ENCODE assay signal across 31 mouse cellular contexts in the genomic region with DNA sequence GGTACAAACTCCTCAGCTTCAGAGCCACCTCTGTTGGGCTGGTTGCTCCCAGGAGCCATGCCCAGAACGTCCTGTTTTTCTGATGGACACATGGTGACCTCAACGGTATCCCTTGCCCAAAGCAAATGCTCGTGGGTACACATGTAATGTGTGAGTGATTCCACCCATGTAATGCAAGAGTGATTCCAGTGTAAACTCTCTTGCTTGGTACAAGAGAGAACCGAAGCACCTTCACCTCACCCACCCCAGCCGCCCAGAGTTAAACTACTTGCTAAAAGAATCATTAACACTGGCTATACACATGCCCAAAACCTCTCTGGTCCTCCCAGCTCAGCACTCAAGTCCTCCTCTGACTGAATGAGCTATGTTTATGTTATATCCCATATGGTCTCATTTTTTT.
"Had no signal": no experiment of that assay in that cellular context is flagged by ENCODE, and none has a peak within 500 bp of the region (broad histone marks: within the 10 kb centered on the region; RNA-seq: fewer than 3 reads in every experiment).

No protein-coding gene starts in this region.

- DNase-seq: heart, adult 2 months; heart, postnatal 10 days; heart, postnatal 14 days; heart, postnatal 36 days; heart, postnatal 4 days; kidney, adult 11 months; kidney, adult 18-20 months; kidney, adult 9 months; kidney, postnatal 10 days; kidney, postnatal 25 days; layer of hippocampus, adult 9-11 months; layer of hippocampus, postnatal 36 days had no signal

- H3K9ac ChIP-seq: heart, embryonic 12.5 days; heart, embryonic 13.5 days; heart, embryonic 15.5 days; hindbrain, embryonic 12.5 days; hindbrain, embryonic 13.5 days; hindbrain, embryonic 14.5 days; hindbrain, embryonic 15.5 days; intestine, embryonic 15.5 days had no signal

- H3K4me2 ChIP-seq: heart, embryonic 11.5 days; heart, embryonic 12.5 days; heart, embryonic 13.5 days; heart, embryonic 15.5 days; hindbrain, embryonic 12.5 days; hindbrain, embryonic 13.5 days; hindbrain, embryonic 14.5 days; hindbrain, embryonic 15.5 days; intestine, embryonic 15.5 days had no signal

- H3K4me1 ChIP-seq: heart, embryonic 12.5 days; heart, embryonic 15.5 days; hindbrain, embryonic 13.5 days; hindbrain, embryonic 15.5 days had no signal

- H3K4me3 ChIP-seq: heart, adult 2 months; heart, embryonic 10.5 days; heart, embryonic 12.5 days; heart, embryonic 13.5 days; heart, embryonic 15.5 days; hindbrain, embryonic 10.5 days; hindbrain, embryonic 12.5 days; hindbrain, embryonic 13.5 days; hindbrain, embryonic 15.5 days; intestine, embryonic 15.5 days; layer of hippocampus, adult 2 months; left cerebral cortex, adult 2 months had no signal

- H3K36me3 ChIP-seq: heart, embryonic 10.5 days; heart, embryonic 12.5 days; heart, embryonic 13.5 days; heart, embryonic 15.5 days; hindbrain, embryonic 10.5 days; hindbrain, embryonic 12.5 days; hindbrain, embryonic 13.5 days; hindbrain, embryonic 15.5 days; intestine, embryonic 15.5 days had no signal

- H3K27me3 ChIP-seq: heart, embryonic 12.5 days; heart, embryonic 13.5 days; hindbrain, embryonic 12.5 days; hindbrain, embryonic 13.5 days; hindbrain, embryonic 15.5 days; intestine, embryonic 15.5 days had no signal

- H3K27ac ChIP-seq: heart, adult 2 months; heart, embryonic 10.5 days; heart, embryonic 13.5 days; heart, embryonic 15.5 days; hindbrain, embryonic 10.5 days; hindbrain, embryonic 12.5 days; hindbrain, embryonic 13.5 days; hindbrain, embryonic 14.5 days; hindbrain, embryonic 15.5 days; hindbrain, postnatal 0 days; intestine, embryonic 15.5 days; kidney, postnatal 0 days; layer of hippocampus, adult 2 months; left cerebral cortex, adult 2 months had no signal

- H3K9me3 ChIP-seq: heart, embryonic 10.5 days; heart, embryonic 12.5 days; heart, embryonic 13.5 days; heart, embryonic 15.5 days; hindbrain, embryonic 10.5 days; hindbrain, embryonic 12.5 days; hindbrain, embryonic 13.5 days; hindbrain, embryonic 15.5 days; intestine, embryonic 15.5 days had no signal

- ATAC-seq: hindbrain, embryonic 16.5 days; hindbrain, postnatal 0 days; inflammation-experienced regulatory T-cells, adult 6 months; intestine, embryonic 15.5 days; intestine, embryonic 16.5 days; intestine, postnatal 0 days had no signal
